ENCODE assay signal across 21 mouse cellular contexts in the genomic region with DNA sequence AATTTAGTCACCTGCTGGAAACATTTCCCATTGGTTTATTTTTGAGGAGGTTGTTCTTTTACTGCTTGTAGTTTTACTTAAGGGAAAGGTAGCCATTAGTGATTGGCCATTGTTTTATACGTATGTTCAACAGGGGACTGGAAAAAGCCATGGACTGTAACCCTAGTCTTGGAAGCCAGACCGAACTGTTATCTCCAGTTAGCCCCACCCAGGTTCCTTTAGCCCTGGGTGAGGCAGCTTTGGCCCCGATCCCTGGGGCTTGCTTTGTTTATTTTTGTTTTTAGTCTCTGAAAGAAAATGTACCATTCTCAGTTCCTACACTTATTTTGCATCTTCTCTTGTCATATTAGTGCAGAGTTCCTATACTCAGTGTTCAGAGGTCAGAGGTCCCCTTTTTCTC.
A peak's percentile ranks its signal among the peaks of the same experiment; 100 is the strongest.
DNase-seq lines count a peak whose midpoint lies in the region; ATAC-seq and TF ChIP-seq lines count a peak whose summit lies in the region.
"Had no signal": no experiment of that assay in that cellular context is flagged by ENCODE, and none has a peak within 500 bp of the region (broad histone marks: within the 10 kb centered on the region; RNA-seq: fewer than 3 reads in every experiment).

No protein-coding gene starts in this region.

- peak overlapping the region; percentile 38 for H3K27ac ChIP-seq in heart, adult 2 months
- no peak overlapping the region for H3K27ac ChIP-seq in intestine, postnatal 0 days (ENCODE audit: low read depth, low read length)
- no peak overlapping the region; the same call in 1 of the 2 replicates for H3K27ac ChIP-seq in liver, postnatal 0 days (ENCODE audit: low read depth)
- no peak overlapping the region for H3K27ac ChIP-seq in neural tube, embryonic 15.5 days (replicated peaks)
- H3K27ac ChIP-seq in embryonic facial prominence, embryonic 10.5 days (replicated peaks) = no peak overlapping the region
- H3K27ac ChIP-seq: embryonic facial prominence, embryonic 12.5 days; forebrain, embryonic 10.5 days; hindbrain, embryonic 12.5 days; neural tube, embryonic 12.5 days had no signal

- peaks cover 16% of the 10 kb centered on the region for H3K4me1 ChIP-seq in heart, adult 2 months (ENCODE audit: control insufficient read depth, insufficient read depth, low read length)
- H3K4me1 ChIP-seq in intestine, postnatal 0 days (replicated peaks; ENCODE audit: control insufficient read depth, insufficient read depth, low read length) = no peaks in the 10 kb centered on the region
- peaks cover 28% of the 10 kb centered on the region for H3K4me1 ChIP-seq in liver, postnatal 0 days (ENCODE audit: insufficient read depth)
- H3K4me1 ChIP-seq in neural tube, embryonic 15.5 days = peaks cover 10% of the 10 kb centered on the region
- H3K4me1 ChIP-seq in embryonic facial prominence, embryonic 10.5 days = peaks cover 22% of the 10 kb centered on the region
- H3K4me1 ChIP-seq: megakaryocyte, embryonic 14.5 days; neural tube, embryonic 12.5 days had no signal

- 0 out of 2 replicates have a peak overlapping the region, but pooled peaks have one; percentile 14 for H3K4me2 ChIP-seq in intestine, postnatal 0 days (replicated peaks; ENCODE audit: low read depth)
- H3K4me2 ChIP-seq in liver, postnatal 0 days (ENCODE audit: low read depth, low read length) = peak overlapping the region; percentile 22
- no peak overlapping the region for H3K4me2 ChIP-seq in neural tube, embryonic 15.5 days
- H3K4me2 ChIP-seq: embryonic facial prominence, embryonic 12.5 days; hindbrain, embryonic 12.5 days; neural tube, embryonic 12.5 days had no signal

- DNase-seq in heart, adult 2 months = peak in 1 of 2 experiments; percentile 50
- DNase-seq in heart, postnatal 10 days = no peak
- DNase-seq in adipocyte (ENCODE audit: low spot score) = peak; percentile 18
- DNase-seq in liver, postnatal 0 days = peak; percentile 33
- no peak for DNase-seq in frontal cortex, adult 2 months (ENCODE audit: extremely low spot score in 1 of 2, low spot score in 1 of 2)
- no peak for DNase-seq in embryonic facial prominence, embryonic 10.5 days (ENCODE audit: low spot score)
- DNase-seq: cerebellum, adult 11-12 months; cerebellum, postnatal 36 days; kidney, adult 11 months; kidney, postnatal 25 days; lung, adult 2 months; right cerebral cortex, postnatal 4 days; thymus, postnatal 25 days had no signal

- TF ChIP-seq EP300 in heart, adult 2 months (IDR thresholded peaks at IDR 0.05; ENCODE audit: insufficient read depth, low read depth, low read length) = 0 out of 2 replicates have a peak, but pooled peaks have one; percentile 33
- TF ChIP-seq EP300 in liver, postnatal 0 days (IDR thresholded peaks at IDR 0.05; ENCODE audit: low read depth) = peak; percentile 70

- H3K9ac ChIP-seq in heart, adult 2 months (ENCODE audit: low read depth, low read length) = no peak overlapping the region
- no peak overlapping the region for H3K9ac ChIP-seq in intestine, postnatal 0 days (ENCODE audit: low read depth, low read length)
- no peak overlapping the region for H3K9ac ChIP-seq in liver, postnatal 0 days (replicated peaks)
- no peak overlapping the region for H3K9ac ChIP-seq in neural tube, embryonic 15.5 days (replicated peaks)
- H3K9ac ChIP-seq: embryonic facial prominence, embryonic 12.5 days; hindbrain, embryonic 12.5 days; neural tube, embryonic 12.5 days had no signal

- no peak overlapping the region for H3K4me3 ChIP-seq in heart, adult 2 months
- no peak overlapping the region for H3K4me3 ChIP-seq in intestine, postnatal 0 days (ENCODE audit: low read depth, low read length)
- H3K4me3 ChIP-seq in liver, postnatal 0 days (ENCODE audit: low read depth, low read length) = no peak overlapping the region
- no peak overlapping the region for H3K4me3 ChIP-seq in neural tube, embryonic 15.5 days (replicated peaks)
- H3K4me3 ChIP-seq in embryonic facial prominence, embryonic 10.5 days = no peak overlapping the region
- H3K4me3 ChIP-seq: embryonic facial prominence, embryonic 12.5 days; forebrain, embryonic 10.5 days; hindbrain, embryonic 12.5 days; megakaryocyte, embryonic 14.5 days; neural tube, embryonic 12.5 days had no signal

- intact Hi-C loops in heart, adult 2 months (cut with DNase I) = loop anchor here (5.0 kb wide), 3 partner anchors 125 to 240 kb away; no protein-coding TSS in a partner anchor
- intact Hi-C loops in heart, postnatal 10 days (cut with DNase I) = loop anchor here (5.0 kb wide), 2 partner anchors 170 to 300 kb away; no protein-coding TSS in a partner anchor

- H3K79me2 ChIP-seq in heart, adult 2 months (replicated peaks; ENCODE audit: control insufficient read depth, insufficient read depth, low read length) = no peaks in the 10 kb centered on the region

- no peak for TF ChIP-seq POLR2A in heart, adult 2 months (IDR thresholded peaks at IDR 0.05; ENCODE audit: insufficient read depth, low read depth, low read length)

- no peak for ATAC-seq in intestine, postnatal 0 days
- ATAC-seq in liver, postnatal 0 days = peak; percentile 80
- ATAC-seq in neural tube, embryonic 15.5 days (ENCODE audit: low FRiP score) = no peak
- ATAC-seq: Patski had no signal

- no peak for TF ChIP-seq CTCF in heart, adult 2 months (IDR thresholded peaks at IDR 0.05)
- no peak for TF ChIP-seq CTCF in intestine, postnatal 0 days (IDR thresholded peaks at IDR 0.05; ENCODE audit: low read depth)
- TF ChIP-seq CTCF in liver, postnatal 0 days (IDR thresholded peaks at IDR 0.05; ENCODE audit: low read depth) = no peak

- no peaks in the 10 kb centered on the region for H3K27me3 ChIP-seq in heart, adult 2 months (ENCODE audit: control insufficient read depth, insufficient read depth, low read length)
- no peaks in the 10 kb centered on the region for H3K27me3 ChIP-seq in intestine, postnatal 0 days (replicated peaks; ENCODE audit: control insufficient read depth, insufficient read depth, low read length)
- no peaks in the 10 kb centered on the region for H3K27me3 ChIP-seq in liver, postnatal 0 days (ENCODE audit: insufficient read depth, low read length)
- H3K27me3 ChIP-seq in neural tube, embryonic 15.5 days (replicated peaks) = no peaks in the 10 kb centered on the region
- H3K27me3 ChIP-seq in embryonic facial prominence, embryonic 10.5 days (replicated peaks; ENCODE audit: low read depth, poor library complexity, severe bottlenecking) = no peaks in the 10 kb centered on the region
- H3K27me3 ChIP-seq: embryonic facial prominence, embryonic 12.5 days; hindbrain, embryonic 12.5 days; neural tube, embryonic 12.5 days; Patski had no signal

- H3K36me3 ChIP-seq in heart, adult 2 months (ENCODE audit: control insufficient read depth, insufficient read depth, low read length) = peaks cover 11% of the 10 kb centered on the region
- no peaks in the 10 kb centered on the region for H3K36me3 ChIP-seq in intestine, postnatal 0 days (ENCODE audit: control insufficient read depth, insufficient read depth)
- no peaks in the 10 kb centered on the region for H3K36me3 ChIP-seq in liver, postnatal 0 days (replicated peaks; ENCODE audit: insufficient read depth, low read length)
- H3K36me3 ChIP-seq in neural tube, embryonic 15.5 days = no peaks in the 10 kb centered on the region
- no peaks in the 10 kb centered on the region for H3K36me3 ChIP-seq in embryonic facial prominence, embryonic 10.5 days (replicated peaks)
- H3K36me3 ChIP-seq: embryonic facial prominence, embryonic 12.5 days; forebrain, embryonic 10.5 days; hindbrain, embryonic 12.5 days; neural tube, embryonic 12.5 days had no signal

- no peaks in the 10 kb centered on the region for H3K9me3 ChIP-seq in intestine, postnatal 0 days (ENCODE audit: control insufficient read depth)
- H3K9me3 ChIP-seq in liver, postnatal 0 days (ENCODE audit: low read length) = no peaks in the 10 kb centered on the region
- no peaks in the 10 kb centered on the region for H3K9me3 ChIP-seq in neural tube, embryonic 15.5 days (replicated peaks)
- no peaks in the 10 kb centered on the region for H3K9me3 ChIP-seq in embryonic facial prominence, embryonic 10.5 days
- H3K9me3 ChIP-seq: embryonic facial prominence, embryonic 12.5 days; forebrain, embryonic 10.5 days; hindbrain, embryonic 12.5 days; neural tube, embryonic 12.5 days had no signal

- 10% methylated on average over 3 of the region's 3 CpGs for whole genome bisulfite sequencing in heart, adult 2 months
- 43% methylated on average over 3 of the region's 3 CpGs for whole genome bisulfite sequencing in intestine, postnatal 0 days
- 28% methylated on average over 3 of the region's 3 CpGs for WGBS in liver, postnatal 0 days (ENCODE audit: insufficient replicate concordance)
- 86% methylated on average over 3 of the region's 3 CpGs for WGBS in neural tube, embryonic 15.5 days
- WGBS in embryonic facial prominence, embryonic 10.5 days = 75% methylated on average over 3 of the region's 3 CpGs

Comparison
In these comparisons a context has a peak if more than half of its experiments do, and no peak if none do; other contexts are left out.
1. DNase-seq: peak in adipocyte (single experiment) and liver, postnatal 0 days (single experiment); none in heart, postnatal 10 days (0 of 2), frontal cortex, adult 2 months (0 of 2) and embryonic facial prominence, embryonic 10.5 days (single experiment).